Mouse (Mus musculus) gastrocnemius, adult 8-10 months (tissue): ENCODE results near the gene Gm19668. TPM values are rescaled to one million over a fixed set of nuclear protein-coding genes. Genes with fewer than 3 reads are reported as not detected.
"Not testable (repeated sequence)": the region's sequence is repeated elsewhere in the genome, so short reads cannot be mapped to it uniquely, and the experiment has no call there.

Experiments
- DNase-seq, 2 experiments: peaks; one replicate each; pipeline ENCODE4 v3.0.0; 2022; ENCODE audit warnings: low spot score in 2 of 2
- total RNA-seq, 4 experiments: library from RNA; stranded (reverse); gene quantifications; 2 replicates each; pipeline ENCODE4 v1.2.4; 2022

The Gm19668 gene
- total RNA-seq, 4 experiments from 2014 or later = not detected

GRCm38 (mm10) chr10:77771225-77771624 lies 27.7 kb downstream of the Gm19668 start, which contains the start of gene Gm3238:
Gene Gm3238, minus strand, starts transcription at chr10:77771325.
- DNase-seq = not testable (repeated sequence)

DNA sequence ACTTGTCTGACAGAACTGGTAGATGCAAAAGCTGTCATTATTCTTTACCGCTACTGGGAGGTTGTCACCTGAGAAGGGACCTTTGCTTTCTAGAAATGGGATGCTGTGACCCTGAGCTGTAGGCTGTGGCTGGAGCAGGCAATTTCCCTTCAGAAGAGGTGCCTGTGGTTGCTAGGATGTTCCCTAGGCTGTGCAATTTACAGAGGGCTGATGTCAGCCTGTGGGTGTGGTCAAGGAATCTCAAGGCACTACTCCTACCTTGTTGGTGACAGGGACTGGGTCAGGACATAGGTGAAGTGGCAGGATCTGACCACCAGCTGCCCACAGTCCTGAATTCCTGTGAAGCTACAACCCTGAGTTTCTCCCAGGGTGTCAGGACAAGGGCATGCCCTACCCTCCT lies 29.2 kb downstream of the Gm19668 start:
- no peak for DNase-seq

DNA sequence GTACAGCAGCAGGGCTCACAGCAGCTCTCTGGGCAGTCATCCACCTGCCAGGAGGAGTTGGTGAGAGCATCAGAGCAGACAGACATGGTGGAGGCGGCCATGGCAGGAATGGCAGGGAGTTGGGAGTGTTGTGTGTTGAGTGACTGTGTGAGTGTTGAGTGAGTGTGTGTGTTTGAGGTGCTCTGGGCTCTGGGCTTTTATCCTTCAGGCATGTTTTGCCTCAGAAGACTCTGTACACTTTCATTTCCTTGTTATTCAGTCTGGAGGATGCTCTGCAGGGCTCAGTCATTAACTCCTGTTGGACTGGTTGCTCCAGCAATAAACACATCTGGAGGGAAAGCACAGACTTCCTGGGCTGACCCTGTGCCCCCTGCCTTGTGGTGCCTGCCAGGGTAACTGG lies 39.4 kb downstream of the Gm19668 start, which contains the start of gene Gm3233:
Gm3233 (minus strand) TSS at position 101 of the 400 bp plus-strand sequence.
- DNase-seq = not testable (repeated sequence)

- DNase-seq = no peak
Measured at GRCm38 (mm10) chr10:77753448-77753847, 45.5 kb downstream of the Gm19668 start.

- DNase-seq = not testable (repeated sequence)
Measured at GRCm38 (mm10) chr10:77752312-77752711, 46.6 kb downstream of the Gm19668 start.

GRCm38 (mm10) chr10:77751254-77751653 lies 47.7 kb downstream of the Gm19668 start, which contains the start of gene Gm9736:
Gene Gm9736, minus strand, starts transcription at chr10:77751354.
- not testable (repeated sequence) for DNase-seq

DNA sequence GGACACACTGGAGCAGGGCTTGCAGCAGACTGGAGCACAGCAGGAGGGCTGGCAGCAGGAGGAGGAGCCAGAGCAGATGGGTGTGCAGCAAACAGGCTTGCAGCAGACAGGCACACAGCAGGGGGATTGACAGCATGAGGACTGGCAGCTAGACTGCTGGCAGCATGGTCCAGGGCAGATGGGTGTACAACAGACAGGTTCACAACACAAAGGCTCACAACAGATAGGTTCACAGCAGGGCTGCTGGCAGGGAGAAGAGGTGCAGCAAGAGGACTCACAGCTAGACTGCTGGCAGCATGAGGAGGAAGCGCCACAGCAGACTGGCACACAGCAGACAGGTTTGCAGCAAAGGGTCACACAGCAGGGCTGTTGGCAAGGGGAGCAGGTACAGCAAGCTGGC lies 48.2 kb downstream of the Gm19668 start:
- not testable (repeated sequence) for DNase-seq

Other genes with a start within 250 kb of the Gm19668 start
- 10 to 100 TPM; 15.4 to 30.1 (median 25.8) TPM for gene Pttg1ip, start 217.4 kb downstream of the Gm19668 start, total RNA-seq
- gene Sumo3, start 193.0 kb downstream of the Gm19668 start, total RNA-seq = 10 to 100 TPM; 38.7 to 59.9 (median 41.6) TPM
- gene Gm49325, start 192.9 kb downstream of the Gm19668 start, total RNA-seq = 10 to 100 TPM in 2 of 4 experiments, 1 to 10 TPM in 2; 5.7 to 18.3 (median 11.6) TPM
- 100 to 1,000 TPM in 2 of 4 experiments, 10 to 100 TPM in 2; 81.6 to 141 (median 104) TPM for gene Ube2g2, start 176.9 kb downstream of the Gm19668 start, total RNA-seq
- gene Tspear, start 112.6 kb downstream of the Gm19668 start, total RNA-seq = not detected
- not detected for gene Gm19402, start 108.4 kb downstream of the Gm19668 start, total RNA-seq
- gene Gm9508, start 101.9 kb downstream of the Gm19668 start, total RNA-seq = not detected
- gene Gm10272, start 92.5 kb downstream of the Gm19668 start, total RNA-seq = not detected
- gene Gm10024, start 87.7 kb downstream of the Gm19668 start, total RNA-seq = not detected
- not detected for gene Gm10142, start 83.3 kb downstream of the Gm19668 start, total RNA-seq
- gene Krtap12-1, start 78.5 kb downstream of the Gm19668 start, total RNA-seq = not detected
- gene Gm10100, start 72.6 kb downstream of the Gm19668 start, total RNA-seq = not detected
- not detected for gene Gm18596, start 56.5 kb downstream of the Gm19668 start, total RNA-seq
- not detected for gene Gm9736, start 47.8 kb downstream of the Gm19668 start, total RNA-seq
- not detected for gene Gm3233, start 39.5 kb downstream of the Gm19668 start, total RNA-seq
- gene Gm3238, start 27.8 kb downstream of the Gm19668 start, total RNA-seq = not detected
- gene Gm7138, start 22.2 kb downstream of the Gm19668 start, total RNA-seq = not detected
- not detected for gene Gm3250, start 16.6 kb downstream of the Gm19668 start, total RNA-seq
- not detected for gene Gm7137, start 10.9 kb downstream of the Gm19668 start, total RNA-seq
- not detected for gene Gm9639, start 4.1 kb downstream of the Gm19668 start, total RNA-seq
- gene Gm9507, start 12.7 kb upstream of the Gm19668 start, total RNA-seq = not detected
- not detected for gene Gm2696, start 15.5 kb upstream of the Gm19668 start, total RNA-seq
- gene Krtap10-4, start 28.0 kb upstream of the Gm19668 start, total RNA-seq = not detected
- gene Krtap10-10, start 36.8 kb upstream of the Gm19668 start, total RNA-seq = not detected
- not detected for gene Gm36176, start 47.7 kb upstream of the Gm19668 start, total RNA-seq
- not detected for gene Gm10318, start 53.7 kb upstream of the Gm19668 start, total RNA-seq
- gene Gm3285, start 62.8 kb upstream of the Gm19668 start, total RNA-seq = not detected
- under 1 TPM; 0.07 to 0.49 (median 0.08) TPM for gene Lrrc3, start 103.4 kb upstream of the Gm19668 start, total RNA-seq
- under 1 TPM in 2 of 4 experiments, not detected in 2; 0.07 to 0.20 TPM for gene Trpm2, start 171.4 kb upstream of the Gm19668 start, total RNA-seq
- 1 to 10 TPM; 3.2 to 4.7 (median 3.4) TPM for gene 1810043G02Rik, start 179.4 kb upstream of the Gm19668 start, total RNA-seq
- 10 to 100 TPM in 1 of 4 experiments, 1 to 10 TPM in 3; 7.0 to 10.6 (median 7.2) TPM for gene Pfkl, start 210.9 kb upstream of the Gm19668 start, total RNA-seq
- not detected for gene Dnmt3l, start 242.8 kb upstream of the Gm19668 start, total RNA-seq
- not detected for gene Aire, start 244.5 kb upstream of the Gm19668 start, total RNA-seq